Mouse (Mus musculus) brain, embryonic 14.5 days (tissue): ENCODE measurements around the gene Tm6sf2.

Experiments used
- CTCF ChIP-seq: fragments of 200-500 bp; IDR thresholded peaks from 2 replicates; pipeline ENCODE4 v1.5.1; 2012; ENCODE audit warnings: inconsistent platforms, mild to moderate bottlenecking, moderate library complexity, borderline replicate concordance; ENCODE audit not compliant: insufficient read depth, insufficient read length; ENCODE audit errors: extremely low read depth
- POLR2A ChIP-seq: fragments of 200-500 bp; IDR thresholded peaks from 2 replicates; pipeline ENCODE4 v1.6.1; 2012; ENCODE audit warnings: mild to moderate bottlenecking, inconsistent platforms, borderline replicate concordance; ENCODE audit not compliant: poor library complexity, insufficient read depth, insufficient read length, severe bottlenecking; ENCODE audit errors: extremely low read depth

GRCm38 (mm10) chr8:70049662-70050061 is 23.1 kb upstream of the Tm6sf2 start:
- TF ChIP-seq CTCF, result no peak
- no peak for TF ChIP-seq POLR2A
